9 mouse cellular contexts compared by ENCODE assay signal in the genomic region with DNA sequence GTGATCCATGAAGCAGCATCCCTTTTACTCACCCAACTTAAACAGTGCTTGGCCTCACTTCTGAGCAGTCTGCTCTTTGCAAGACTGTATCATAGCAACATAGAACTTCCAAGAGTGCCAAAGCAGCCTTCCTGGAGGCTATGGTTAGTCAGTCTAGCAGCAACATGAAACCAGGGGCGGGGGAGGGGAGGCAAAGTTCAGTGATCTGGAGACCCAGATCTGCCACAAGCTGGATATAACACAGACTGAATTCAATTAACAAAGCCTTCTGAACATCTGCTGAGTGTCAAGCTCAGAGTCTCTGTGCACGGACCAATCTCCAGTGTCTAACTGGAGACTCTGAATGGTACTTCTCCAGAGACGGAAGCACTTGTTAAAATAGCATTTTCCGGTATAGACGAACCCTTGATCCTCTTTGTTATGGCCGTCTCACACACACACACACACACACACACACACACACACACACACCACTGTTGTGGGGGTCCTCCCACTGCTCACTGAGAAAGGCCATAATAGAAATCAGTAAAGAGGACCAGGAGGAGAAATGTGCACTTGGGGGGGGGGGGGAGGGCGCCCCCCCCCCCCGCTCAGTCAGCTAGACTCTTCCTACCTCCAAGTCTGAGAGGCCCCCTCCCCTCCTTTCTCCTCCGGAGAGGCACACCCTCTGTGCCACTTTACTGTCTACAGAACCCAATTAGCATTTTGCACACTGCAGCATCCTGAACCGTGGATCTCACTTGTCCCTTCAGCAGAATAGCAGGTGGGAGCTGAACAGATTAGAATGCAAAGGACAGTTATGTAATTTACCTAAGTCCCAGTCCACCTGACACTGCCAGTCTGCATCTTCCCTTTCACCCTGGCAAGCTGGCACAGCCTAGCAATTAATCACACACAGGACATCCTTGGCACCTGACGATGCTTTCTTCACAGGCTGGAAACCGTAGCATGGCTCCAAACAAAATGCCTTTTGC.
DNase-seq lines count a peak whose midpoint lies in the region; ATAC-seq and TF ChIP-seq lines count a peak whose summit lies in the region.
"Had no signal": no experiment of that assay in that cellular context is flagged by ENCODE, and none has a peak within 500 bp of the region (broad histone marks: within the 10 kb centered on the region; RNA-seq: fewer than 3 reads in every experiment).

No protein-coding gene starts in this region.

- no peak for TF ChIP-seq EP300 in lung, postnatal 0 days (IDR thresholded peaks at IDR 0.05)

- intact Hi-C loops in gastrocnemius, adult 2 months (cut with DNase I): no loop called here

- peak overlapping the region; percentile 7; the same call in 1 of the 2 replicates for H3K27ac ChIP-seq in gastrocnemius, adult 2 months
- H3K27ac ChIP-seq in forebrain, embryonic 16.5 days (ENCODE audit: low read length): no peak overlapping the region
- no peak overlapping the region for H3K27ac ChIP-seq in limb, embryonic 13.5 days
- no peak overlapping the region for H3K27ac ChIP-seq in lung, postnatal 0 days (ENCODE audit: low read length)
- H3K27ac ChIP-seq: heart, embryonic 13.5 days had no signal

- no peaks in the 10 kb centered on the region for H3K27me3 ChIP-seq in forebrain, embryonic 16.5 days (replicated peaks; ENCODE audit: control insufficient read depth, insufficient read depth, low read length)
- no peaks in the 10 kb centered on the region for H3K27me3 ChIP-seq in limb, embryonic 13.5 days
- H3K27me3 ChIP-seq in lung, postnatal 0 days (replicated peaks; ENCODE audit: insufficient read depth, low read length): no peaks in the 10 kb centered on the region
- H3K27me3 ChIP-seq: heart, embryonic 13.5 days had no signal

- peak overlapping the region; percentile 21; the same call in 1 of the 2 replicates for H3K4me2 ChIP-seq in forebrain, embryonic 16.5 days (ENCODE audit: low read length)
- peak overlapping the region; percentile 32; the same call in 1 of the 2 replicates for H3K4me2 ChIP-seq in limb, embryonic 13.5 days (replicated peaks)
- no peak overlapping the region for H3K4me2 ChIP-seq in lung, postnatal 0 days (replicated peaks; ENCODE audit: low read depth, low read length)
- H3K4me2 ChIP-seq: heart, embryonic 13.5 days had no signal

- TF ChIP-seq CTCF in gastrocnemius, adult 2 months (IDR thresholded peaks at IDR 0.05): no peak
- TF ChIP-seq CTCF in lung, postnatal 0 days (IDR thresholded peaks at IDR 0.05): no peak

- H3K9ac ChIP-seq in forebrain, embryonic 16.5 days (replicated peaks; ENCODE audit: low read depth, low read length): no peak overlapping the region
- H3K9ac ChIP-seq in limb, embryonic 13.5 days: no peak overlapping the region
- H3K9ac ChIP-seq in lung, postnatal 0 days (replicated peaks; ENCODE audit: low read depth): no peak overlapping the region
- H3K9ac ChIP-seq: heart, embryonic 13.5 days had no signal

- H3K4me3 ChIP-seq in gastrocnemius, adult 2 months: peak overlapping the region; percentile 28; the same call in 1 of the 2 replicates
- H3K4me3 ChIP-seq in forebrain, embryonic 16.5 days (replicated peaks; ENCODE audit: low read length): no peak overlapping the region
- H3K4me3 ChIP-seq in limb, embryonic 13.5 days: no peak overlapping the region
- H3K4me3 ChIP-seq in lung, postnatal 0 days (ENCODE audit: low read depth, low read length): no peak overlapping the region
- H3K4me3 ChIP-seq: heart, embryonic 13.5 days had no signal

- 13% methylated on average over 9 of the region's 12 CpGs for WGBS in forebrain, embryonic 16.5 days
- 20% methylated on average over 9 of the region's 12 CpGs for WGBS in limb, embryonic 13.5 days
- 38% methylated on average over 9 of the region's 12 CpGs for WGBS in lung, postnatal 0 days

- no peaks in the 10 kb centered on the region for H3K36me3 ChIP-seq in forebrain, embryonic 16.5 days (ENCODE audit: control insufficient read depth, insufficient read depth)
- no peaks in the 10 kb centered on the region for H3K36me3 ChIP-seq in limb, embryonic 13.5 days
- no peaks in the 10 kb centered on the region for H3K36me3 ChIP-seq in lung, postnatal 0 days (ENCODE audit: insufficient read depth, low read length)
- H3K36me3 ChIP-seq: heart, embryonic 13.5 days had no signal

- ATAC-seq in forebrain, embryonic 16.5 days: peak; percentile 81
- ATAC-seq in limb, embryonic 13.5 days (ENCODE audit: low FRiP score, low read depth): peak; percentile 75; the same call in 1 of the 2 replicates
- no peak for ATAC-seq in lung, postnatal 0 days
- ATAC-seq in megakaryocyte, adult 5-6 weeks (ENCODE audit: poor library complexity, severe bottlenecking): no peak

- H3K9me3 ChIP-seq in forebrain, embryonic 16.5 days (ENCODE audit: control insufficient read depth, low read length): no peaks in the 10 kb centered on the region
- H3K9me3 ChIP-seq in limb, embryonic 13.5 days: no peaks in the 10 kb centered on the region
- no peaks in the 10 kb centered on the region for H3K9me3 ChIP-seq in lung, postnatal 0 days (ENCODE audit: low read length)
- H3K9me3 ChIP-seq: heart, embryonic 13.5 days had no signal

- peaks cover 21% of the 10 kb centered on the region for H3K4me1 ChIP-seq in forebrain, embryonic 16.5 days (replicated peaks; ENCODE audit: control insufficient read depth, insufficient read depth, low read length)
- H3K4me1 ChIP-seq in limb, embryonic 13.5 days: peaks cover 18% of the 10 kb centered on the region
- no peaks in the 10 kb centered on the region for H3K4me1 ChIP-seq in lung, postnatal 0 days (ENCODE audit: insufficient read depth, low read depth, low read length)

- peak; percentile 52 for DNase-seq in gastrocnemius, adult 2 months
- DNase-seq in gastrocnemius, postnatal 10 days: no peak
- peak; percentile 81 to 85 for DNase-seq in cerebellum, adult 18-20 months
- DNase-seq in urinary bladder, adult 2 months (ENCODE audit: low spot score): no peak
- DNase-seq in lung, postnatal 0 days (ENCODE audit: low spot score): no peak

Comparison
In these comparisons a context has a peak if more than half of its experiments do, and no peak if none do; other contexts are left out.
1. DNase-seq: peak in gastrocnemius, adult 2 months (single experiment) and cerebellum, adult 18-20 months (2 of 2); none in gastrocnemius, postnatal 10 days (single experiment), urinary bladder, adult 2 months (single experiment) and lung, postnatal 0 days (single experiment).
2. ATAC-seq: peak in forebrain, embryonic 16.5 days (single experiment) and limb, embryonic 13.5 days (single experiment); none in lung, postnatal 0 days (single experiment) and megakaryocyte, adult 5-6 weeks (single experiment).